Mouse (Mus musculus) gastrocnemius, adult 2 months (tissue): ENCODE measurements around the gene Cdan1. TPM values are rescaled to one million over a fixed set of nuclear protein-coding genes. Genes with fewer than 3 reads are reported as not detected.

Experiments used
- DNase-seq: peaks from one replicate; pipeline ENCODE4 v3.0.0; 2022
- H3K27ac ChIP-seq: fragments of 200-600 bp; 2 replicates; pipeline ENCODE4 v1.8.1; 2022; ENCODE audit warnings: mild to moderate bottlenecking
- H3K4me3 ChIP-seq: fragments of 200-600 bp; 2 replicates; pipeline ENCODE4 v1.8.1; 2022; ENCODE audit warnings: mild to moderate bottlenecking, moderate library complexity
- CTCF ChIP-seq: fragments of 200-600 bp; IDR thresholded peaks from 2 replicates; pipeline ENCODE4 v1.8.1; 2022; ENCODE audit warnings: antibody characterized with exemption, mild to moderate bottlenecking, moderate library complexity
- intact Hi-C: fragments of 180-260 bp; cut with DNase I; formaldehyde crosslinking; loops from one replicate; pipeline ENCODE4 v1.15.1; 2025
- long read RNA-seq, 2 experiments: library from polyadenylated mRNA; stranded (forward); transcript quantifications; one replicate each; pipeline ENCODE4 v2.0.0; 2021
- total RNA-seq, 2 experiments: library from RNA; stranded (reverse); gene quantifications; 2 replicates each; pipeline ENCODE4 v1.2.3; 2021

Gene Cdan1
- 1 to 10 TPM; 5.3 to 6.0 TPM for total RNA-seq
- long read RNA-seq, experiment 1, partial matches to known transcripts = 1 of 6 reads
- long read RNA-seq, experiment 1, other reads (novel, unspliced or antisense) = 5 of 6 reads
- long read RNA-seq, experiment 2, partial matches to known transcripts = 0 of 5 reads
- long read RNA-seq, experiment 2, other reads (novel, unspliced or antisense) = 5 of 5 reads

GRCm38 (mm10) chr2:120849449-120850423 is at the start of gene Cdan1:
TSS of gene Cdan1 (minus strand) at chr2:120850128.
- Histone ChIP-seq H3K27ac (peak within 1 kb of the TSS; percentile 89), H3K4me3 (peak within 1 kb of the TSS; percentile 99)
- no peak for TF ChIP-seq CTCF
- no peak for DNase-seq
- intact Hi-C loops = loop anchor here (1.0 kb wide), 1 partner anchor 118 kb away; no protein-coding TSS in a partner anchor

- no peak for DNase-seq
- H3K4me3 ChIP-seq = no peak overlapping the region
- intact Hi-C loops = loop anchor here (5.0 kb wide), 1 partner anchor 36 kb away; no protein-coding TSS in a partner anchor
- no peak for TF ChIP-seq CTCF
- H3K27ac ChIP-seq = no peak overlapping the region
Measured at GRCm38 (mm10) chr2:120896361-120896760, 46.4 kb upstream of the Cdan1 start.

- DNase-seq = no peak
- Histone ChIP-seq H3K27ac (no peak overlapping the region), H3K4me3 (no peak overlapping the region)
- intact Hi-C loops = no loop called here
- TF ChIP-seq CTCF = no peak
Measured at GRCm38 (mm10) chr2:120887601-120888000, 37.7 kb upstream of the Cdan1 start.

- intact Hi-C loops = no loop called here
- no peak for DNase-seq
- Histone ChIP-seq H3K4me3 (no peak overlapping the region), H3K27ac (no peak overlapping the region)
- no peak for TF ChIP-seq CTCF
Measured at GRCm38 (mm10) chr2:120873192-120873591, 23.3 kb upstream of the Cdan1 start.

GRCm38 (mm10) chr2:120871447-120872336 is 21.8 kb upstream of the Cdan1 start:
- intact Hi-C loops = no loop called here
- TF ChIP-seq CTCF = no peak
- H3K27ac ChIP-seq = peak overlapping the region; percentile 20

GRCm38 (mm10) chr2:120867336-120867735 is 17.4 kb upstream of the Cdan1 start:
- DNase-seq = no peak
- H3K27ac ChIP-seq = no peak overlapping the region
- intact Hi-C loops = loop anchor here (2.0 to 10.0 kb wide), 2 partner anchors 137 to 393 kb away; no protein-coding TSS in a partner anchor
- H3K4me3 ChIP-seq = no peak overlapping the region
- TF ChIP-seq CTCF = no peak

More at GRCm38 (mm10) chr2:120871447-120872336, 21.8 kb upstream of the Cdan1 start:
- H3K4me3 ChIP-seq = no peak overlapping the region
- DNase-seq = no peak

- intact Hi-C loops = loop anchor here (2.0 to 10.0 kb wide), 2 partner anchors 136 to 392 kb away; no protein-coding TSS in a partner anchor
- Histone ChIP-seq H3K4me3 (no peak overlapping the region), H3K27ac (no peak overlapping the region)
- TF ChIP-seq CTCF = peak; percentile 67
- DNase-seq = peak; percentile 36
Measured at GRCm38 (mm10) chr2:120866561-120866960, 16.6 kb upstream of the Cdan1 start.

GRCm38 (mm10) chr2:120863389-120863788 is 13.5 kb upstream of the Cdan1 start:
- Histone ChIP-seq H3K27ac (no peak overlapping the region), H3K4me3 (no peak overlapping the region)
- no peak for DNase-seq
- TF ChIP-seq CTCF = no peak
- intact Hi-C loops = loop anchor here (10.0 kb wide), 1 partner anchor 389 kb away; no protein-coding TSS in a partner anchor

GRCm38 (mm10) chr2:120860699-120861098 is 10.8 kb upstream of the Cdan1 start:
- Histone ChIP-seq H3K27ac (no peak overlapping the region), H3K4me3 (no peak overlapping the region)
- no peak for TF ChIP-seq CTCF
- no peak for DNase-seq
- intact Hi-C loops = loop anchor here (10.0 kb wide), 1 partner anchor 386 kb away; no protein-coding TSS in a partner anchor

- intact Hi-C loops = no loop called here
- TF ChIP-seq CTCF = no peak
Measured at GRCm38 (mm10) chr2:120858131-120858530, 8.2 kb upstream of the Cdan1 start.

GRCm38 (mm10) chr2:120853151-120853550 is 3.2 kb upstream of the Cdan1 start:
- no peak for TF ChIP-seq CTCF
- no peak overlapping the region for H3K27ac ChIP-seq
- intact Hi-C loops = no loop called here
- H3K4me3 ChIP-seq = no peak overlapping the region
- DNase-seq = no peak

More at GRCm38 (mm10) chr2:120858131-120858530, 8.2 kb upstream of the Cdan1 start:
- H3K4me3 ChIP-seq = no peak overlapping the region
- H3K27ac ChIP-seq = no peak overlapping the region
- no peak for DNase-seq

GRCm38 (mm10) chr2:120852626-120853025 is 2.7 kb upstream of the Cdan1 start:
- intact Hi-C loops = no loop called here
- no peak overlapping the region for H3K27ac ChIP-seq
- no peak overlapping the region for H3K4me3 ChIP-seq
- no peak for TF ChIP-seq CTCF
- no peak for DNase-seq
